In the genomic region with DNA sequence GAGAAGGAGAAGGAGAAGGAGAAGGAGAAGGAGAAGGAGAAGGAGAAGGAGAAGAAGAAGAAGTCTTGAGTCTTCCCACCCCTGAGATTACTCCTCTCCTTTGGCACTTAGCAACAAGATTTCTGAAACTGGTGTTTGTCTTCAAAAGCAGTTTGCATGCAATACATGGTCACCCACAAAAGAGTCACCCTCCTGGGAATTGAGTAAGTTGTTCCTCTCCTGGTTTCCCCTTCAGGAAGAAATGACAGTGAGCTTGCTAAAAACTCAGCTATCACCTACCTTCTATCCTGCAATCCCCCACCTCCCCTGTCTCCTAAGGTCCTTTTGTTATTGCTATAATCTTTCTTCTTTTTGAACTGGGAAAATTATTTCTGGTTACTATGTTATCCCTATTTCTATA, we compare ENCODE assay signal across 23 mouse cellular contexts.
"Had no signal": no experiment of that assay in that cellular context is flagged by ENCODE, and none has a peak within 500 bp of the region (broad histone marks: within the 10 kb centered on the region; RNA-seq: fewer than 3 reads in every experiment).

No protein-coding gene starts in this region.

- H3K9ac ChIP-seq: heart, embryonic 12.5 days; hindbrain, embryonic 13.5 days; hindbrain, embryonic 15.5 days; intestine, embryonic 15.5 days; limb, embryonic 12.5 days; liver, embryonic 13.5 days; liver, embryonic 15.5 days had no signal

- H3K9me3 ChIP-seq: heart, embryonic 12.5 days; hindbrain, embryonic 13.5 days; hindbrain, embryonic 15.5 days; intestine, embryonic 15.5 days; limb, embryonic 10.5 days; limb, embryonic 12.5 days; liver, embryonic 13.5 days; liver, embryonic 15.5 days had no signal

- H3K4me3 ChIP-seq: heart, adult 2 months; heart, embryonic 12.5 days; hindbrain, embryonic 13.5 days; hindbrain, embryonic 15.5 days; intestine, embryonic 15.5 days; layer of hippocampus, adult 2 months; left cerebral cortex, adult 2 months; limb, embryonic 10.5 days; limb, embryonic 12.5 days; liver, embryonic 13.5 days; liver, embryonic 15.5 days had no signal

- H3K4me2 ChIP-seq: heart, embryonic 12.5 days; hindbrain, embryonic 13.5 days; hindbrain, embryonic 15.5 days; intestine, embryonic 15.5 days; limb, embryonic 12.5 days; liver, embryonic 11.5 days; liver, embryonic 13.5 days; liver, embryonic 15.5 days had no signal

- ATAC-seq: inflammation-experienced regulatory T-cells, adult 6 months; intestine, embryonic 15.5 days; intestine, postnatal 0 days had no signal

- H3K27me3 ChIP-seq: hindbrain, embryonic 13.5 days; hindbrain, embryonic 15.5 days; intestine, embryonic 15.5 days; limb, embryonic 12.5 days; liver, embryonic 13.5 days; liver, embryonic 15.5 days had no signal

- DNase-seq: gastrocnemius, postnatal 25 days; heart, adult 2 months; heart, postnatal 10 days; heart, postnatal 36 days; kidney, adult 18-20 months; kidney, adult 8-10 months; kidney, postnatal 10 days; kidney, postnatal 25 days; kidney, postnatal 4 days; liver; liver, embryonic 13.5 days had no signal

- H3K4me1 ChIP-seq: hindbrain, embryonic 15.5 days; intestine, embryonic 15.5 days; liver, embryonic 13.5 days; liver, embryonic 15.5 days had no signal

- H3K36me3 ChIP-seq: heart, embryonic 12.5 days; hindbrain, embryonic 13.5 days; hindbrain, embryonic 15.5 days; intestine, embryonic 15.5 days; limb, embryonic 10.5 days; limb, embryonic 12.5 days; liver, embryonic 13.5 days; liver, embryonic 15.5 days had no signal

- H3K27ac ChIP-seq: heart, adult 2 months; hindbrain, embryonic 13.5 days; hindbrain, embryonic 15.5 days; intestine, embryonic 15.5 days; layer of hippocampus, adult 2 months; left cerebral cortex, adult 2 months; limb, embryonic 12.5 days; liver, embryonic 13.5 days; liver, embryonic 15.5 days had no signal
